Mouse (Mus musculus) cortical plate, adult 2 months (tissue): ENCODE data around the gene Tbc1d22a. TPM values are rescaled to one million over a fixed set of nuclear protein-coding genes. Genes with fewer than 3 reads are reported as not detected.
"Not testable (repeated sequence)": the region's sequence is repeated elsewhere in the genome, so short reads cannot be mapped to it uniquely, and the experiment has no call there.

Experiments used
- H3K27ac ChIP-seq: fragments of 200-500 bp; 2 replicates; pipeline ENCODE4 v1.5.1; 2012; ENCODE audit warnings: low read length, control low read depth, inconsistent platforms; ENCODE audit not compliant: insufficient read depth
- H3K4me1 ChIP-seq: fragments of 200-500 bp; 2 replicates; pipeline ENCODE4 v1.6.1; 2011; ENCODE audit warnings: low read length; ENCODE audit not compliant: control insufficient read depth, insufficient read depth
- H3K4me3 ChIP-seq: fragments of 200-500 bp; 2 replicates; pipeline ENCODE4 v1.5.1; 2011; ENCODE audit warnings: mild to moderate bottlenecking, low read length, control low read depth; ENCODE audit not compliant: insufficient read depth
- CTCF ChIP-seq: fragments of 200-500 bp; IDR thresholded peaks from 2 replicates; pipeline ENCODE4 v1.5.1; 2011; ENCODE audit warnings: mild to moderate bottlenecking, control low read depth, low read length; ENCODE audit not compliant: insufficient read depth; ENCODE audit errors: extremely low read depth
- POLR2A ChIP-seq: fragments of 200-500 bp; IDR thresholded peaks from 2 replicates; pipeline ENCODE4 v1.6.1; 2011; ENCODE audit warnings: mild to moderate bottlenecking, low read length, control low read depth; ENCODE audit not compliant: insufficient read depth; ENCODE audit errors: extremely low read depth
- polyA plus RNA-seq: library from polyadenylated mRNA; depleted of rRNA; stranded (reverse); fragments of >200 nt; gene quantifications from 2 replicates; pipeline ENCODE4 v1.2.3, GENCODE M21; 2012

Gene Tbc1d22a
- polyA plus RNA-seq, 1 experiment = 33.9 TPM

DNA sequence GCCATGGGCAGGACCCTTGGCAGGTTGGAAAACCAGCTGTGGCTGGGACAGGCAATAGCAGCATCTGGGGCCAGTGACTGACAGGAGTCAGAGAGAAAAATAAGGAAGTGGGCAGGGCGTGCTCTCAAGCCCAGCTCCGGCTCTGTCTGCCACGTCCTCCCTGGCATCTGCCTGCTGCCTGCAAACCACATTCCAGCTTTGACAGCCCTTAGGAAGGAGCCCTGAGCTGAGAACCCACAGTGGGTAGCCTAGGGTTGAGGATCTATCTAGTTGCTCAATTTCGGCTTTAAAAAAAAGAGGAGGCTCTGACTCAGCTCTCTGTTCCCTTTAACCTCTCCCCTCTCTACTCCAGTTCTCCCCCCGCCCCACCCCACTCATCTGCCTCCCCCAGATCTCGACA lies 11.6 kb upstream of the Tbc1d22a start:
- no peak for TF ChIP-seq CTCF
- no peak for TF ChIP-seq POLR2A
- no peak overlapping the region for H3K27ac ChIP-seq
- H3K4me3 ChIP-seq = no peak overlapping the region
- peaks cover 4% of the 10 kb centered on the region; the same call in 1 of the 2 replicates for H3K4me1 ChIP-seq

DNA sequence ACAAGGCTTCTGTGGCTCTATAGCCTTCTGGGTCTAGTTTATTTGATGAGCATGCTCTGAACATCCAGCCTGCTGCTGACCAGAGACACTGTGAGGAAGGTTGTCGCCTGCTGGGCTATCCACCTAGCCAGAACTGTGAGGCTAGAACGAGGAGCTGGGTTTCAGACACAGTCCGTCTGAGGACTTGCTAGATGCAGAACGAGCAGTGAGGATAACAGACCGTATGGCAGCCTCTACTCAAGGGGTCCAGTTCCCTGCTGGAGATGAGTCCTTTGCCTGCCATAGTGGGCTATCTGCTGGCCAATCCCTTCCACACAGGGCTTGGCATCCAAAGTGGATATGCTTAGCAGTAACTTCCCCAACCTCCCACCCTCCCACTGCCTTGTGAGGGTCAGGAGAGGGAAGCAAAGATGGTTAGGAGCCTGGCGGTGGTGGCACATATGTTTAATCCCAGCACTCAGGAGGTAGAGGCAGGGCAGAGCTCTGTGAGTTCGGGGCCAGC lies 10.9 kb upstream of the Tbc1d22a start:
- H3K4me1 ChIP-seq = peaks cover 4% of the 10 kb centered on the region; the same call in 1 of the 2 replicates
- H3K27ac ChIP-seq = no peak overlapping the region
- H3K4me3 ChIP-seq = no peak overlapping the region
- TF ChIP-seq CTCF (no peak), POLR2A (no peak)

- Histone ChIP-seq H3K27ac (no peak overlapping the region), H3K4me1 (peaks cover 4% of the 10 kb centered on the region; the same call in 1 of the 2 replicates), H3K4me3 (no peak overlapping the region)
- TF ChIP-seq CTCF = no peak
- TF ChIP-seq POLR2A = no peak
These were observed 10.2 kb upstream of the Tbc1d22a start for GRCm38 (mm10) chr15:86203942-86204561.

DNA sequence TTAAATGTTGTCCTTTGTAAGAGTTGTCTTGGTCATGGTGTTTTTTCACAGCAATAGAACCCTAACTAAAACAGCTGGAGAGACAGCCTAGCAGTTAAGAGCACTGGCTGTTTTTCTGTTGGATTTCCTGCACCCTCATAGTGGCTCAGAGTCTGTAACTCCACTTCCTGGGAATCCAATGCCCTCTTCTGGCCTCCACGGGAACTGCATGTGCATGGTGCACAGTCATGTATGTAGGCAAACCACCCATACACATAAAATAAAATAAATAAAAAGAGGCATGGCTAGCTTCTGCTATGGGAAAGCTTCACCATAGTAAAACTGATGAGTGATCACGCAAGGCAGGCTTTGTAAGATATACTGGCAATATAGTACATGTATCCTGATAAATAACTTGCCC lies 9.0 kb upstream of the Tbc1d22a start:
- H3K27ac ChIP-seq = no peak overlapping the region
- H3K4me1 ChIP-seq = no peaks in the 10 kb centered on the region
- TF ChIP-seq POLR2A = no peak
- TF ChIP-seq CTCF = peak; percentile 49
- no peak overlapping the region for H3K4me3 ChIP-seq

DNA sequence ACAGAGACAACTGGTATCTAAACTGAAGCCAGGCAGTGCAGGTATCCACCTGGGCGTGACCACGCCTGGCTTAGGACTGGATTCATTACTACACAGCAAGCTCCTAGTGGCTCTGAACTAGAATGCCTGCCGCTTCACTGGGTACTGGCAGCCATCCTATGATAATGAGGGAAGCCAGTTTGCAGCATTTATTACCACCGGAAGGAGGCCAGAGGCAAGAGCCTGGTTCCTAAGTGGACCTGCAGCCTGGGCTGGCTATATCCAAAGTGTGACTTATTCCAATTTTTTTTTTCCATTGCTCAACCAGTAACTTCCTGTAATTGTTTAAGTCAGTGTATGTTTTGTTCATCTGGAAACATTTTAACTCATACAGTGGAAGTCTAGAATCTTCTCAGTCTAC lies 7.9 kb upstream of the Tbc1d22a start:
- Histone ChIP-seq H3K4me1 (no peaks in the 10 kb centered on the region), H3K4me3 (no peak overlapping the region), H3K27ac (no peak overlapping the region)
- TF ChIP-seq CTCF (no peak), POLR2A (no peak)

DNA sequence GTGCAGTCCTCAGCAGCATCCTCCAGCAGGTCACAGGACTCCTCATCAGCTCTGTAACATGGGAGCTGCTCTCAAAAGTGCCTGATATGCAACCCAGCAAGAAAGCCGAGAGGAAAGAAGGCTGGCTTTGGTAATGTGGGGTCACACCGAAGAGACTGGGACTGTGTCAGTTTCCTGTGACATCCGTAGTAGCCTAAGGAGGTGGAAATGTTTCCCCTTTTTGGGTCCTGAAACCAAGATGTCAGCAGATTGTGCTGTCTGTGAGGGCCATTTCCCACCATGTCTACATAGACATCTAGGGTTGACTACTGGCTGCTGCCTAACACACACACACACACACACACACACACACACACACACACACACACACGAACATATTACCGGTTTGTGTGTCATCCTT lies 2.1 kb upstream of the Tbc1d22a start:
- H3K4me3 ChIP-seq, H3K4me1 ChIP-seq, H3K27ac ChIP-seq: not testable (repeated sequence)

DNA sequence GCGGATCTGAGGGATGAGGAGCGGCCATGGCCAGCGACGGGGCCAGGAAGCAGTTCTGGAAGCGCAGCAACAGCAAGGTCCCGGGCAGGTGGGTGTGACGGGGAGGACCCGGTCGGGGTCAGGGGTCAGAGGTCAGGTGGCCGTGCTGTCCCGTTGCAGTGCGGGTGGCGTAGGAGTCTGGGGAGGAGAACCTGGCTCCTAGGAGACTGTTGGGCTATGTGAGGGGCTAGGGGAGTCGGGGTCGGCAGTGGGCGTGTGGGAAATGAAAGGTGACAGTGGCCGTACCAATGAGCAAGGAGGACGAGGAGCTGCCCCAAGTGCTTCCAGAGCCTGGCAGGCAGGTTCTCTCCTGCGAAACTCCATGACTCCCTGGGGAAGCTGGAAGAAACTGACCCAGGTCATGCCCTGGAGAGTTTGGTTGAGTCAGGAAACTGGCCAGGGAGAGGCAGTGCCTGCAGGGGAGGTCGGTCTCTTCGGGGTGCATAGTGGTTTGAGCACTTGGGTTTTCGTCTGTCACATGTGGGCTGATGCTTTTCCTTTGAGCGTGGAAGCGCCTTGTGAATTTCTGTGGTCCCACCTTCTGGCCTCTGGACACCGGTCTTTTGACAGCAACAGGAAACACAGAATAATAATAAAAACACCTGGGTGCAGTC lies 416 bp downstream of the Tbc1d22a start:
- TF ChIP-seq CTCF (no peak), POLR2A (no peak)
- H3K4me3 ChIP-seq = peak overlapping the region; percentile 98
- H3K27ac ChIP-seq = peak overlapping the region; percentile 42; the same call in 1 of the 2 replicates
- peaks cover 5% of the 10 kb centered on the region for H3K4me1 ChIP-seq

- H3K27ac ChIP-seq, H3K4me3 ChIP-seq: not testable (repeated sequence)
- H3K4me1 ChIP-seq = peaks cover 13% of the 10 kb centered on the region
These were observed 2.4 kb downstream of the Tbc1d22a start for GRCm38 (mm10) chr15:86216641-86217040.

DNA sequence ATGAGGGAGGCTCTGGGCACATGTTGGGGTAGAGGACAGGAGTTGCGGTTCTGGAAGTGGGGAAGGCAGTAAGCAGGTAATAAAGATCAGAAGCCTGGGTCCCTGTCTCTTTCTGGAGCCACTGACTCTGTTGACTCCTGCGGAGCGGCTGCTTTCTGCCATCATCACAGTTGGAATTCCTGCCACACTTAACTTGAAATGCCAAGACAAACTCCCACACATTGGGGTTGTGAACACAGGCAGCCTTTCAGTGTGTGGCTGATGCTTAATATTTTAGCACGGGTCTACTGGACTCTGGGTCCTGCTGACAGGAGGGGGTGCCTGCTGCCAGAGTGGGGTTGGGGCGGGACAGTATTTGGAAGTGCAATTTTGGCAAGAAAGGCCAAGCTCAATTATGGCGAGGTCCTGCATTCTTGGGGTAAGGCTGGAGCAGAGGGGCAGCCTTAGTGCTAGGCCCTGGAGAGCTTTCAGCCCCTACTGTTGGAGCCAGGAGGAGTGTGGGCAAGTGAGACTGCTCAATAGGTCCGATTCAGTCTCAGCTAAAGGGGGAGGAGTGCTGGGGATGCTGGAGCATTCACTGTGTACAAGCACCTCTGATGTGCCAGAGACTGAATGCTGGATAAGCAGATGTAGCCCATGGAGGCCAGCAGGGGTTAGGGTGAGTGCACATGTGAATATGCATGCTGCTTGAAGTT lies 5.4 kb downstream of the Tbc1d22a start:
- no peak for TF ChIP-seq POLR2A
- no peak for TF ChIP-seq CTCF
- H3K27ac ChIP-seq = peak overlapping the region; percentile 40; the same call in 1 of the 2 replicates
- H3K4me1 ChIP-seq = peaks cover 12% of the 10 kb centered on the region
- H3K4me3 ChIP-seq = no peak overlapping the region

DNA sequence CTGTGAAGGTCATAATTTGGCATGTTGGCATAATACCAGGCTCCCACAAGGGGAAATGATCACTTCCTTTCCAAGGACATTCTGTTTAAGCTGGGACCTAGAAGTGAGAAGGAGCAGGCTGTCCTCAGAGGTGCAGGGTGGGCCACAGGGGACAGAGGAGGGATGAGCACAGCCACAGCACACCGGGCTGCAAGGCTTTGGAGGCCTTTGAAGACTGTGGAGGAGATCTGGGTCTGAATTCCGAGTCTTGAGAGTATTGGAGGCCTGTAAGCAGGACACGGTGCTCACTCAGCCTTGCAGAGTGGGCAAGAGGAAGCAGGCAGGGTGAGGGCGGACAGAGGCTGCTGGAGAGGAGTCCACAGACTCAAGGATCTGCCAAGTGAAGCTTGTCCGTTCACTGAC lies 6.0 kb downstream of the Tbc1d22a start:
- Histone ChIP-seq H3K27ac (peak overlapping the region; percentile 40), H3K4me1 (peaks cover 12% of the 10 kb centered on the region), H3K4me3 (no peak overlapping the region)
- no peak for TF ChIP-seq POLR2A
